Mouse (Mus musculus) testis, adult 2 months (tissue): Measurements from ENCODE around the gene Hacl1. TPM values are rescaled to one million over a fixed set of nuclear protein-coding genes. Genes with fewer than 3 reads are reported as not detected.

ENCODE experiments used
- H3K27ac ChIP-seq: fragments of 200-500 bp; 2 replicates; pipeline ENCODE4 v1.5.1; 2012; ENCODE audit warnings: low read depth, low read length; ENCODE audit not compliant: control insufficient read depth, insufficient read depth
- H3K27me3 ChIP-seq: fragments of 200-500 bp; 2 replicates; pipeline ENCODE4 v1.6.1; 2012; ENCODE audit warnings: mild to moderate bottlenecking, low read length, moderate library complexity; ENCODE audit not compliant: control insufficient read depth, insufficient read depth
- H3K36me3 ChIP-seq: fragments of 200-500 bp; 2 replicates; pipeline ENCODE4 v1.6.1; 2012; ENCODE audit warnings: mild to moderate bottlenecking, low read length; ENCODE audit not compliant: control insufficient read depth, insufficient read depth
- H3K4me1 ChIP-seq: fragments of 200-500 bp; 2 replicates; pipeline ENCODE4 v1.6.1; 2012; ENCODE audit warnings: low read length; ENCODE audit not compliant: control insufficient read depth, insufficient read depth
- H3K4me3 ChIP-seq: fragments of 200-500 bp; 2 replicates; pipeline ENCODE4 v1.5.1; 2012; ENCODE audit warnings: low read depth, mild to moderate bottlenecking, low read length, moderate library complexity, mixed read lengths; ENCODE audit not compliant: control insufficient read depth
- CTCF ChIP-seq: fragments of 200-500 bp; IDR thresholded peaks from 2 replicates; pipeline ENCODE4 v1.5.1; 2012; ENCODE audit warnings: low read depth, mild to moderate bottlenecking, inconsistent platforms, low read length, moderate library complexity; ENCODE audit not compliant: control insufficient read depth, insufficient read depth, insufficient replicate concordance
- POLR2A ChIP-seq: fragments of 200-500 bp; IDR thresholded peaks from 2 replicates; pipeline ENCODE4 v1.6.1; 2012; ENCODE audit warnings: low read depth, mild to moderate bottlenecking, inconsistent platforms, low read length, moderate library complexity; ENCODE audit not compliant: control insufficient read depth
- polyA plus RNA-seq: library from polyadenylated mRNA; depleted of rRNA; stranded (reverse); fragments of >200 nt; gene quantifications from 2 replicates; pipeline ENCODE4 v1.2.3, GENCODE M21; 2012

Hacl1 gene
- polyA plus RNA-seq, 1 experiment = 15.1 TPM

DNA sequence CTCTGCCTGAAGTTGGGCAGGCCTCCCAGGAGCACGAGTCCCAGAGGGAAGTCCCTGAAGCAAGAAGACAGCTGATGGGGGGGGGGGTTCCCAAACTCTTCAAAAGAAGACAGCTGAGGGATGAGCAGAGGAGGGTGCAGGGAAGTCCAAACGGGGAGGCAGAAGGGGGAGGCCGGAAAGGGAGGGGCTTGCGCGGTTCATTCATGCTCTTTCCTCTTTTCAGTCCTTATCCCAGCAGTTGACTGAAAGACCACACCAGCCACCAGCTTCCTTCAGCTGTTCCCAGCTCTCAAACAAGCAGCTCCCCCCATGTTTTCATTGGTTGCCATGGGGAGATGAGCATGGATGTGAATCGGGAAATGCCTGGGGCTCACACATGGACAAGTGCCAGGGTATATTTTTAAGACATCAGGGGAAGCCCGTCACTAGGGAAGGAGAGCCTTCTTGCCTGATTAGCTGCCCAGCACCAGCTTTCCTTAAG lies 71.9 kb downstream of the Hacl1 start:
- Histone ChIP-seq H3K27me3 (no peaks in the 10 kb centered on the region), H3K4me3 (no peak overlapping the region), H3K36me3 (no peaks in the 10 kb centered on the region), H3K4me1 (no peaks in the 10 kb centered on the region), H3K27ac (no peak overlapping the region)
- TF ChIP-seq CTCF (no peak), POLR2A (no peak)

DNA sequence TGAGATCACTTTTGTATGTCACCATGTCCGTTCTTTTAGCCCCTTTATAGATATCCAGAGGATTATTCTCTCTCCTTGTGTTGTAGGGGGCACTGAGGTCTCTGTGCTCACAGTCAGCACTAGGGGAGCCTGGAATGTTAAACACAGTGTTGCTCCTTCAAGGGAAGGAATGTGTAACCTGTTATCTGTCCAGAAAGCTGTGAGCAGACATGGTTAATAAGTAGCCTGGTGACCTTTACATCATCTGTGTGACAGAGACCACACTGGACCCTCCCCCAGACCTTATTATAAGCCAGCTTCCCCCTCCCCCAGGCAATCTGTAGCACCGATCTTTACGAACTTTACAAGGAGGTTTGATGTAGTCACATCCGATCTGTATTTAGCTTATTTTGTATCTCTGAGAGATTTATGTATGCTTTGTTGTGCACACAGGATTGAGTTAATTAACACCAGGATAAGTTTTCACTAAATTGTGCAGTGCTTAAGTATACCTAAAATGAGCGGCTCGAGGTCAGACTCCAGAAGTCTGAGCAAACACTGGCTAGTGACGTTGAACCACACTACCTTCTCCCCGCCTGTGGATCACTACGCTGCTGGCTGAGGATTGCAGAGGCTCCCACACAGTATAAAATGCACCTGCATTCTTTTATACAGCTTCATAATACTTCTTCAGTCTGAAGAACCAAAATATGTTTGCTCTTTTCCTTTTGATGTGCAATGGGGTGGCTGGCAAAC lies 75.4 kb downstream of the Hacl1 start:
- no peak overlapping the region for H3K27ac ChIP-seq

DNA sequence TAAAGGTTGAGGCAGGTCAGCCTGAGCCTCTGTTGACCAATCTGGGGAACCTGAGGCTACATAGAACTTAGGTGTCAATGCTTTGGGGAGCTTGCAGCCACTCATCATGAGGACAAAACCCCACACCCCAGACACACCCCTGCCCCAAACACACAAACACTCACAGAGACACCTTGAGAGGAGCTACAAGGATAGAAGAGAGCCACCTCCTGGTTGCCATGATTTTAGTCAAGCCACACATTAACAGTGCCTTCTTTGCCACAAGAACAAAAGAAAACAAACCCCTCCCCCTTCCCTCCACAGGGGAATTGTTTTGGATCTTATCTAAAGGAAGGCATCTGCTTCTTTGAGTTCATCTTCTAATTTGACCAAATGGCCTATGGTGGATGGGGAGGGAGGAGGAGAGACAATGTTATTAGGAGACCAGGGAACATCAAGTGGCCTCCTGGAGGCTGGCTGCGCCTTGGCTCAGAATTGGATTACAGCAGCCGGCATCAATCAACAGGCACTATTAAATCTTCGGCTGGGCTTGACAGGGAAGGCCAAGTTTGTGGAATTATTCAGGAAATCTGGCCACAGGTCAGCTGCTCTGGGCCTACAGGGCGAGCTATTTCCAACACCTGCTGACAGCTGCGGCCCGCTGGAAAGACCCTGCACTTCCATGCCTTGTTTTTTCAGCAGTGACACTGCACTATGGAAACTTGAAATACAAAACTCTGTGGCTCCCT lies 76.5 kb downstream of the Hacl1 start:
- no peak overlapping the region for H3K27ac ChIP-seq
- no peak overlapping the region for H3K4me3 ChIP-seq
- no peak for TF ChIP-seq CTCF
- TF ChIP-seq POLR2A = no peak
- H3K36me3 ChIP-seq = no peaks in the 10 kb centered on the region
- no peaks in the 10 kb centered on the region for H3K4me1 ChIP-seq
- no peaks in the 10 kb centered on the region for H3K27me3 ChIP-seq

More for the DNA sequence above, 75.4 kb downstream of the Hacl1 start:
- no peaks in the 10 kb centered on the region for H3K27me3 ChIP-seq
- H3K4me3 ChIP-seq = no peak overlapping the region
- no peaks in the 10 kb centered on the region for H3K4me1 ChIP-seq
- TF ChIP-seq POLR2A = no peak
- TF ChIP-seq CTCF = no peak
- H3K36me3 ChIP-seq = no peaks in the 10 kb centered on the region

DNA sequence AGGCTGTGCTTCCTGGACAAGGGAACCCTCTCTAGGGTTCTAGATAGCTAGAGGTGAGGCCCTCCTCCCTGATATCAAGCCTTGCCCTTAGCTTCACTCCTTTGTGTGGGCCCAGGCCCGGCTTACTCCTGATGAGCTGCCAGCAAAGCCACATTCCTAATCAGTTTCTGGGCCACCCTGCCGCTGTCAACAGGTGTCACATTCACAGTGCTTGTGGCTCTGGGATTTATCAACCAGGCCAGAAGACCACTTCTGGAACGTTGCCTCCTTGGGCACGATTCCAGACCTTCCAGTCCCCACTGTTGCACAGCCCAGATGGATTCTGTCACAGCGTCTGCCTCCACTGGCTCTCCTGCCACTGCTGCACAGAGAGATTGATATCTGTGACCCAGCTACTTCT lies 80.2 kb downstream of the Hacl1 start:
- no peaks in the 10 kb centered on the region for H3K36me3 ChIP-seq
- no peaks in the 10 kb centered on the region for H3K4me1 ChIP-seq
- H3K27me3 ChIP-seq = no peaks in the 10 kb centered on the region
- TF ChIP-seq CTCF = no peak
- no peak for TF ChIP-seq POLR2A
- H3K27ac ChIP-seq = no peak overlapping the region
- no peak overlapping the region for H3K4me3 ChIP-seq

DNA sequence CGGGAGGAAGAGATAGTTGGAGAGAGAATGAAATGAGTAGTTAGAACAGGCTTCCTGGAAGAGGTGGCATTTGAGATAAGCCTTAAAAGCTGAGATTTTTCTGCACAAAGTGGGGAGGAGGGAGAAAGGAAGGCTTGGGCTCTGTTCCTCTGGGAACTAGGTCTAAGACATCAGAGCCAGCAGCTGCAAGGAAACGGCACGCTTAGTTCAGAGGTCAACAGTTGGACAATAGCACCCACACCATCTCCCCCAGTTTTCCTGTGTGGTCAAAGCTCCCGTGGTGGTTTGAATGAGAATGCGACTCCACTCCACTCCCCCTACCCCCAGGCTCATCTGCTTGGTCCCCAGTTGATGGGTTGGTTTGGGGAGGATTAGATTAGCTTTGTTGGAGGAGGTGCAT lies 81.9 kb downstream of the Hacl1 start:
- TF ChIP-seq POLR2A (no peak), CTCF (no peak)
- no peak overlapping the region for H3K27ac ChIP-seq
- no peaks in the 10 kb centered on the region; the same call in 1 of the 2 replicates for H3K4me1 ChIP-seq
- no peaks in the 10 kb centered on the region for H3K36me3 ChIP-seq
- H3K27me3 ChIP-seq = no peaks in the 10 kb centered on the region
- no peak overlapping the region for H3K4me3 ChIP-seq

DNA sequence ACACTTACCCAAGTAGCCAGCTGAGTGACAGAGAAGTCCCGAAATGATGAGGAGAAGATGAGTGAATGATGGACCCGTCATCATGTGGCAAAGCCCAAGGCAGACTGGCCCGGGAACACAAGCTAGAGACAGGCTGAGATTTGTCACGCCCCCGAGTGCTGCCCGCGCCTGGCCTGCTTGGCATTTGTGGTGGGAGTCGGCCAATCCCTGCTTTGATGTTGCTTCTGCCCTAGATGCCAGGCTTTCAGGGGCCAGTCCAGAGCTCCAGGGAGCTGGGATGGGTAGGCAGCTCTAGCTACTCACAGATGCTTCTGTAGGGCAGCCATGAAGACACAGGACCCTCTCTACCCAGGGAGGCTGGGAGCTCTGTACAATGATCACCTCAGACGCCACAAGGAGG lies 83.3 kb downstream of the Hacl1 start:
- Histone ChIP-seq H3K27me3 (no peaks in the 10 kb centered on the region), H3K27ac (no peak overlapping the region), H3K36me3 (no peaks in the 10 kb centered on the region), H3K4me1 (no peaks in the 10 kb centered on the region; the same call in 1 of the 2 replicates), H3K4me3 (no peak overlapping the region)
- TF ChIP-seq POLR2A (no peak), CTCF (no peak)

DNA sequence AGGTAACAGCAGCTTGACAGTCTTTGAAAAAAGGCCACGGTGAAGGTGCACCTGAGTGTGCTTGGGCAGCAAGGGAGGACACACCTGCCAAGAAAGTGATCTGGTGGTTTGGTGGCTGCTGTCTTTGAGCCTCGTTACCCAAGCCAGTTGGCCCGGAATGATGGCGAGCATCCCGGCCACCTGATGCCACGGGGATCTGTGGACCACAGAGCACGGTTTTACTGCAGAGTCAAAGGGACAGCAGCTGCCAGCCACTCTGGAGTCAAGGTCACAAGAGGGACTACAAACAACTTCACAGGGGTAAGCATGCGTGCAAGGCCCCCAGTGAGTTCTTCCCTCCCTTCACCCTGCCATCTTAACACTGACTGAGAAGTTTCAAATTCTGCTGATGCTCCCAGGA lies 83.8 kb downstream of the Hacl1 start:
- no peaks in the 10 kb centered on the region for H3K27me3 ChIP-seq
- no peaks in the 10 kb centered on the region; the same call in 1 of the 2 replicates for H3K4me1 ChIP-seq
- no peak overlapping the region for H3K27ac ChIP-seq
- H3K4me3 ChIP-seq = no peak overlapping the region
- no peaks in the 10 kb centered on the region for H3K36me3 ChIP-seq
- TF ChIP-seq POLR2A = no peak
- TF ChIP-seq CTCF = no peak
